Mouse (Mus musculus) frontal cortex, adult 2 months (tissue): ENCODE data around the gene Wdtc1. TPM values are rescaled to one million over a fixed set of nuclear protein-coding genes. Genes with fewer than 3 reads are reported as not detected.

Source experiments
- DNase-seq, 2 experiments: peaks; one replicate each; pipeline ENCODE4 v3.0.0; 2022; ENCODE audit warnings: low spot score in 1 of 2; ENCODE audit errors: extremely low spot score in 1 of 2
- polyA plus RNA-seq: library from polyadenylated mRNA; depleted of rRNA; stranded (reverse); fragments of >200 nt; gene quantifications from 2 replicates; pipeline ENCODE4 v1.2.3, GENCODE M21; 2012

Wdtc1 gene
- polyA plus RNA-seq, 1 experiment, result 43.0 TPM

GRCm38 (mm10) chr4:133292405-133292804 is 60.9 kb downstream of the Wdtc1 start:
- DNase-seq, result no peak

GRCm38 (mm10) chr4:133291255-133291654 is 62.0 kb downstream of the Wdtc1 start:
- DNase-seq, result no peak

GRCm38 (mm10) chr4:133286476-133287077 is 66.7 kb downstream of the Wdtc1 start:
- no peak for DNase-seq

GRCm38 (mm10) chr4:133285950-133286349 is 67.3 kb downstream of the Wdtc1 start:
- no peak for DNase-seq

- DNase-seq, result no peak
Measured at GRCm38 (mm10) chr4:133285299-133285698, 68.0 kb downstream of the Wdtc1 start.

GRCm38 (mm10) chr4:133282656-133283055 is 70.6 kb downstream of the Wdtc1 start:
- DNase-seq, result no peak

GRCm38 (mm10) chr4:133281951-133282481 is 71.3 kb downstream of the Wdtc1 start:
- DNase-seq, result no peak

- no peak for DNase-seq
Measured at GRCm38 (mm10) chr4:133281513-133281912, 71.8 kb downstream of the Wdtc1 start.

GRCm38 (mm10) chr4:133278482-133278881 is 74.8 kb downstream of the Wdtc1 start:
- no peak for DNase-seq

- DNase-seq, result no peak
Measured at GRCm38 (mm10) chr4:133278067-133278466, 75.2 kb downstream of the Wdtc1 start.

GRCm38 (mm10) chr4:133277104-133278026 is 75.9 kb downstream of the Wdtc1 start, which contains the start of gene Tmem222:
Gene Tmem222 (minus strand): TSS chr4:133277792.
- peak; percentile 91 to 98 for DNase-seq

- DNase-seq, result no peak
Measured at GRCm38 (mm10) chr4:133270929-133271328, 82.4 kb downstream of the Wdtc1 start.

- DNase-seq, result no peak
Measured at GRCm38 (mm10) chr4:133269596-133269995, 83.7 kb downstream of the Wdtc1 start.

- no peak for DNase-seq
Measured at GRCm38 (mm10) chr4:133268931-133269330, 84.3 kb downstream of the Wdtc1 start.

GRCm38 (mm10) chr4:133266248-133266880 is 86.9 kb downstream of the Wdtc1 start:
- DNase-seq, result no peak

GRCm38 (mm10) chr4:133265759-133266158 is 87.5 kb downstream of the Wdtc1 start:
- no peak for DNase-seq

GRCm38 (mm10) chr4:133265297-133265696 is 88.0 kb downstream of the Wdtc1 start:
- DNase-seq, result no peak

GRCm38 (mm10) chr4:133264559-133264958 is 88.7 kb downstream of the Wdtc1 start:
- DNase-seq, result no peak

GRCm38 (mm10) chr4:133263756-133264155 is 89.5 kb downstream of the Wdtc1 start:
- DNase-seq, result no peak

- DNase-seq, result no peak
Measured at GRCm38 (mm10) chr4:133262882-133263281, 90.4 kb downstream of the Wdtc1 start, which contains the start of gene Sytl1. Gene Sytl1 (minus strand): TSS chr4:133263113.

GRCm38 (mm10) chr4:133262375-133262765 is 90.9 kb downstream of the Wdtc1 start:
- DNase-seq, result no peak
